Comparison of ENCODE assay signal across 9 mouse cellular contexts in genomic region chr14:79140826-79141219, GRCm38 (mm10).
DNase-seq lines count a peak whose midpoint lies in the region; ATAC-seq lines count a peak whose summit lies in the region.
"Had no signal": no experiment of that assay in that cellular context is flagged by ENCODE, and none has a peak within 500 bp of the region (broad histone marks: within the 10 kb centered on the region; RNA-seq: fewer than 3 reads in every experiment).

No protein-coding gene starts in this region.

- H3K9ac ChIP-seq in forebrain, embryonic 16.5 days (replicated peaks; ENCODE audit: low read depth, low read length): no peak overlapping the region
- H3K9ac ChIP-seq in kidney, embryonic 14.5 days (ENCODE audit: low read depth, low read length): no peak overlapping the region
- H3K9ac ChIP-seq in neural tube, embryonic 13.5 days: no peak overlapping the region
- H3K9ac ChIP-seq: liver, embryonic 14.5 days had no signal

- intact Hi-C loops in left cerebral cortex, postnatal 36 days (cut with DNase I): no loop called here

- H3K4me2 ChIP-seq in forebrain, embryonic 16.5 days (ENCODE audit: low read length): no peak overlapping the region
- H3K4me2 ChIP-seq in kidney, embryonic 14.5 days (replicated peaks; ENCODE audit: low read depth, low read length): no peak overlapping the region
- H3K4me2 ChIP-seq in neural tube, embryonic 13.5 days: peak overlapping the region; percentile 40

- H3K9me3 ChIP-seq in forebrain, embryonic 16.5 days (ENCODE audit: control insufficient read depth, low read length): no peaks in the 10 kb centered on the region
- no peaks in the 10 kb centered on the region for H3K9me3 ChIP-seq in kidney, embryonic 14.5 days (ENCODE audit: control insufficient read depth, low read length)
- no peaks in the 10 kb centered on the region for H3K9me3 ChIP-seq in neural tube, embryonic 13.5 days

- peak; percentile 29; the same call in 1 of the 2 replicates for ATAC-seq in forebrain, embryonic 16.5 days
- ATAC-seq in kidney, embryonic 14.5 days (ENCODE audit: low FRiP score, low TSS enrichment): peak; percentile 44; the same call in 1 of the 2 replicates
- peak; percentile 48 for ATAC-seq in neural tube, embryonic 13.5 days (ENCODE audit: low read depth)

- H3K27me3 ChIP-seq in forebrain, embryonic 16.5 days (replicated peaks; ENCODE audit: control insufficient read depth, insufficient read depth, low read length): no peaks in the 10 kb centered on the region
- no peaks in the 10 kb centered on the region for H3K27me3 ChIP-seq in kidney, embryonic 14.5 days (ENCODE audit: control insufficient read depth, insufficient read depth, low read length)
- H3K27me3 ChIP-seq in neural tube, embryonic 13.5 days: no peaks in the 10 kb centered on the region; the same call in 1 of the 2 replicates

- WGBS in forebrain, embryonic 16.5 days: 69% methylated on average over 2 of the region's 2 CpGs
- 80% methylated on average over 2 of the region's 2 CpGs for WGBS in kidney, embryonic 14.5 days
- 53% methylated on average over 2 of the region's 2 CpGs for WGBS in neural tube, embryonic 13.5 days

- DNase-seq in lung, adult 18-20 months: peak; percentile 31 to 48
- DNase-seq in lung, postnatal 4 days: no peak
- no peak for DNase-seq in left cerebral cortex, postnatal 36 days (ENCODE audit: low spot score in 2 of 2)
- no peak for DNase-seq in adrenal gland, postnatal 25 days
- DNase-seq in spleen, postnatal 10 days (ENCODE audit: low spot score in 2 of 2): no peak

- H3K4me1 ChIP-seq in forebrain, embryonic 16.5 days (replicated peaks; ENCODE audit: control insufficient read depth, insufficient read depth, low read length): peaks cover 13% of the 10 kb centered on the region
- H3K4me1 ChIP-seq in kidney, embryonic 14.5 days (ENCODE audit: control insufficient read depth, insufficient read depth, low read length): peaks cover 19% of the 10 kb centered on the region; the same call in 1 of the 2 replicates
- peaks cover 26% of the 10 kb centered on the region for H3K4me1 ChIP-seq in neural tube, embryonic 13.5 days (replicated peaks)

- H3K36me3 ChIP-seq in forebrain, embryonic 16.5 days (ENCODE audit: control insufficient read depth, insufficient read depth): no peaks in the 10 kb centered on the region
- no peaks in the 10 kb centered on the region for H3K36me3 ChIP-seq in kidney, embryonic 14.5 days (ENCODE audit: control insufficient read depth, insufficient read depth, low read length)
- no peaks in the 10 kb centered on the region for H3K36me3 ChIP-seq in neural tube, embryonic 13.5 days

- no peak overlapping the region for H3K27ac ChIP-seq in forebrain, embryonic 16.5 days (ENCODE audit: low read length)
- H3K27ac ChIP-seq in kidney, embryonic 14.5 days (ENCODE audit: low read depth, low read length): no peak overlapping the region
- peak overlapping the region; percentile 77 for H3K27ac ChIP-seq in neural tube, embryonic 13.5 days (replicated peaks)
- H3K27ac ChIP-seq: liver, embryonic 14.5 days had no signal

- no peak overlapping the region for H3K4me3 ChIP-seq in forebrain, embryonic 16.5 days (replicated peaks; ENCODE audit: low read length)
- no peak overlapping the region for H3K4me3 ChIP-seq in kidney, embryonic 14.5 days (ENCODE audit: low read length)
- no peak overlapping the region for H3K4me3 ChIP-seq in neural tube, embryonic 13.5 days

Comparison
In these comparisons a context has a peak if more than half of its experiments do, and no peak if none do; other contexts are left out.
1. DNase-seq: peak in lung, adult 18-20 months (2 of 2); none in lung, postnatal 4 days (0 of 2), left cerebral cortex, postnatal 36 days (0 of 2), adrenal gland, postnatal 25 days (single experiment) and spleen, postnatal 10 days (0 of 2).
2. Peak in every context shown above with its lines, with median percentiles within 50 percentile points of each other: ATAC-seq.